Mouse (Mus musculus) layer of hippocampus, postnatal 25 days (tissue): ENCODE measurements at regions not wholly inside any gene's neighbourhood (a gene's known extent, or its start where the extent isn't known, plus 50 kb on each side); places are given as distances from the start of the nearest gene placed in this dataset.

Experiments
- DNase-seq, 2 experiments: peaks; one replicate each; pipeline ENCODE4 v3.0.0; 2022; ENCODE audit warnings: mixed read lengths in 2 of 2, low spot score in 1 of 2; ENCODE audit errors: extremely low spot score in 1 of 2

DNA sequence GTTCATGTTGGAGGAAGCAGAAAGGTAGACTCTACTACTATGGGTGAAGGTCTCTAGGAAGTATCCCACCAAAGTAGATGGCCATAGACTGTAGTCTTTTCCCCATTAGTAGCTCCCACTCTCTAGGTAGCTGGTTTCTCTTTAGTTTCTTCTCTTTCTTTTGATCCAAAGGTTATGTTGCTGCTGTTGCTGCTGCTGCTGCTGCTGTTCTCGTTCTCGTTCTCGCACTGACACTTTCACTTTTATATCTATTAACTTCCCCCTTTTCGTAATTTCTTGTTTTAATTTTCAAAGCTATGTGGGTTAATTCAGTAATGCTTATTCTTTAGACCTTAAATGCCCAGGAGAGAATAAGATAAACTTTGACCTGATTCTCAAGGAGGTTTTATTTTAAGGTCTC is 58.3 kb downstream of the Tmem100 start:
- DNase-seq: no peak

DNA sequence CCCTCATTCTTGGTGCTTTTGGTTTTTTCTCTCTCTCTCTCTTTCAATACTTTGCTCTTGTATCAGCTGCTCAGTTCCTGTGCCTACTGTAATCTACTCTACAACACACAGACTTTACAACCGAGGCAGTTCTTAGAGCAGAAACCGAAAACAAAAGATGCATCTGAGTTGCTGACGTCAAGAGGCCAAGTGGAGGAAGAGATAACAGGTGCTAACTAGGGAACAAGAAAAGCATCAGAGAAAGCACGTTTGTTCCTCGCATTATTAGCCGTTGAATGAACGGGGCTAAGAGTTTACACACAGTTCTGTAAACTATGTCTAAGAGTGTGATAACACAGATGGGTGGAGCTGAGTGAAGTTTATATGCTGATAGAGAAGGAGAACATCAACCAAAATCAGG is 63.9 kb downstream of the Tmem100 start:
- no peak for DNase-seq

DNA sequence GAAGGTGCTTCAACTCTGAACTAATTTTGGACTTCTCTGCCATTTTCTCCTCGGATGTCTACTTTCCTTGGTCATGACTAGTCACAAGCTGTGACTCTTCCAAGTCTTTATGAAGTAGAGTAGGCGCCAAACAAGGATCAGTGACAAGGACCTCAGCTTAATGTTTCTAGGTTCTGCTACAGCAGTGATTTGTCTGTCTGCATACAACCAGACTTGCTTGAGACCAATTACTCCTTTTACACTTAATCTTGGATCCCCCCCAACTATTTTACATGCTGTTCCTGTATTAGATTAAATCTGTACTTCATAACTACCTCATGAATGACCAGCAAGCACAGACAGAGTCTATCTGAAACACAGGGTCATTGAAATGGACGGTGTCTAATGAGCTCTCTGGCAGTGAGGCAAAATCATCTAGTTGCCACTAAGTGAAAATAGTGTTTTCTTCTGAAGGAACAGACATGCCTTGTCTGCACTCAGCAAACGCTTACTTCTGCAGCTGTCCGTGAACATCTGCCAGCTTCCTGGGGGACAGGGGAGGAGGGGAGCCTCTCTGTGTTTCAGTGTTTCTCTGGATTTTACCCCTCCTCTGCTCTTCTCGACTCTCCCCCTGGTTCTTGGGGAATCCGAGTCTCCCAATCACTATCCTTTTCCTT is 64.7 kb downstream of the Tmem100 start:
- DNase-seq: no peak

- no peak for DNase-seq
Observed at GRCm38 (mm10) chr11:90098471-90098870, 68.3 kb downstream of the Tmem100 start.

- DNase-seq: no peak
Observed at GRCm38 (mm10) chr11:90099178-90099577, 69.0 kb downstream of the Tmem100 start.

- no peak for DNase-seq
Observed at GRCm38 (mm10) chr11:90100161-90100560, 70.0 kb downstream of the Tmem100 start.

DNA sequence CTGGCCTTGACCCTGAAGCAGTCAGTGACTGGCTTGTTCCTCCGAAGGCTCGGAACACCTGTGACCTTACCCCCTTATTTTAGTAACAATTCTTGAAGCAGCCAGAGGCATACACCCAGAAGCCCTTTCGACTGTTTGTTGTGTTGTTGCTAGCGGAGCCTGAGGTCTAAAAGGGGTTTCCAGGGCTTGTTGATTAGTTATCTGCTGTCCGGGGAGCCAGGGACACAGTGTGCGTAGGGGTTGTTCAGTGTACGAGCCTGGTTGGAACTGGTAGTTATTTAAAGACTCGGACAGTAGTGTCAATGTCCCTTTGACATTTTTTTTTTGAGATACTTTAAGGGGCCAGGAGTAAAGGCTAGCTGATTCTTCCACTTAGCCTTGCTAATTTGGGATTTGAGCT is 71.1 kb downstream of the Tmem100 start:
- no peak for DNase-seq

DNA sequence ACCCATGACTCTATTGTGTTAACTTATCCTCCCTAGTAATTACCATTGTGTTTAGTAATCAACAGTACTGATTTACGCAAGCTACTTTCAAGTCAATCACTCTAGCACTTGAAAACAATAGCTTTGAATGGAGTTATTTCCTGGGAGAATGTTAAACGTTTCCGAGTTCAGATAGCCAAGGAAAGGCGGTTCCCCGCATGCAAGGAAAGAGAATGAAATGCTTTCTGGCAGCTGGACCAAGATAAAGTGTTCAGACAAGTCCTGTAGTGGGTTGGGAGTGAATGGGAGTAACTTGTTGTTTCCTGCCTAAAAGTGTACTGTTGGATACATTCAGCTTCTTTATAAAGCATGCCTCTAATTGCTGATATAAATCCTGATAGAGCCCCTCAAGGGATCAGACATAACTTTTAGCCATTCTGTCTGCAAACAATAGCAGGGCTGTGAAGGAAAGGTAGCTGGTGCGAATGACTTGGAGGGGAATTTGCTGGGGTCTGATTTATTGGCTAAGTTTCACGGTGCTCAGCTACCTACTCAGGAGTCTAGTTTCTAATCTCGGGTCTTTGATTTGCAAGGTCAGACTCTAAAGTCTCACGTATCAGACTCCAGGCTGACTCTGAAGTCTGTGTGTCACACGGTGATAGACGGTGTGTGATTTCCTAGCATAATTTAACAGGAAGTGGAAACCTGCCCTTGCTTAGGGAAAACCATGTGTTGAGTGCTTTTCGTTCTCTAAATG is 76.1 kb downstream of the Tmem100 start:
- DNase-seq: no peak

GRCm38 (mm10) chr11:90109681-90110111 is 77.8 kb upstream of the Gm45716 start:
- DNase-seq: no peak

- no peak for DNase-seq
Observed at GRCm38 (mm10) chr11:90110170-90110569, 77.3 kb upstream of the Gm45716 start.

DNA sequence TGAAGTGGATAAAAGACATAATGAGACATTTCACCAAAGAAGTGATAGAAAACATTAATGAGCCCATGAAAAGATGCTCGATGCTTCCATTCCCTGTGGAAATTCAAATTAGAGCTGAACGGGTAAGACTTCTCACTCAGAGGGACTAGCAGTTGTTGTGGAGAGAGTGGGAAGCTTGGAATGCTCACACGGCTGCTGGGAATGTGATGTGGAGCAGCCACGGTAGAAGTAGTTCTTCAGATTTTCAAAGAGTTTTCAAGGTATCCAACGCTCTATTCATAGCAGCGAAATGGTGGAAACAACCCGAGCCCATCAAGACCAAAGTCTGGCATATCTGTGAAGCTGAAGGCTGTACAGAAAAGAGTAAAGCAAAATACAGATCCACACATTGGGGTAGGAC is 75.3 kb upstream of the Gm45716 start:
- no peak for DNase-seq

DNA sequence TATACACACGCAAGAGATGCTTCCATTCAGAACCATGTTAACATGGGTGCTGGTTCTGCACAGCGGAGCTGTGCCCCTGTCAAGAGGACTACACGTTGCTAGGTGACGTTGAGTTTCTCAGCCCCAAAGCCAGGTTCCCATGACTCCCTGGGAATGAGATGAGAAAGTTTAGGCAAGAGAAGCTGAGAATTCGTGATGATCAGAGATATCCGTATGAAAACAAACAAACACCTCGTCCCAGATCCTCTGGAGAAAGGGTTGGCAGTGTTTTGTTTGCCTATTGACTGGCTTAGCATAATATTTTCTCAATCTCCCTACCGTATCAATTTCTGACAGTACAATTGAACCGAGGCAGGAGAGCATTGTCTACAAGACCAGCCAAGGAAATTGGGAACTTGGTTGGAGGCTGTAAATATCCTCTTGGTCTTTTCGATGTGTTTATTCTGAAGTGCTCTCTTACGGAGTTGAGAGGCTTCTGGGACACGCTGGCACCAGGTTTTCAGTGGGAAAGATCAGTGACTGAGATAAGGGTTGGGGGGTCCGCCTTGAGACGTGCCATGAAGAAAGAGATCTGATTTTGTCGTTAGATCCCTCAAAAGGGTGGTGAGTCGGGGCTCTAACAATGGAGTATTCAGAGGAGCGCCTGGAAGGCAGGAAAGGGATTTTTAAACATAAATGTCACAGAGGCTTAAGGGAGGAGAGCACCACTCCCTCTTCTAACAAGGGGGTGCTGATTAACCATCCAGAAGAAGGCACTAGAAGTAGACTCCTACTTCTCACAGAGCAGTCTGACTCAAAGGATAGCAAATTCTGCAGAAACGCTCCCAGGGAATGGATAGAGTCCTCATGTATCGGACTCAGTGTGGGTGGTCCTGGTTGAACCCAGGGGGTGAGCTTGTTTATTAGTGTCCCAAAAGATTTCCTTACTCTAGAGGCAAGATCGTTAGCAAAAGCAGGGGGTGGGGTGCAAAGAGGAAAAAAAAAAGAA is 70.5 kb upstream of the Gm45716 start:
- DNase-seq: no peak

- DNase-seq: no peak
Observed at GRCm38 (mm10) chr11:90117664-90118295, 69.7 kb upstream of the Gm45716 start.

DNA sequence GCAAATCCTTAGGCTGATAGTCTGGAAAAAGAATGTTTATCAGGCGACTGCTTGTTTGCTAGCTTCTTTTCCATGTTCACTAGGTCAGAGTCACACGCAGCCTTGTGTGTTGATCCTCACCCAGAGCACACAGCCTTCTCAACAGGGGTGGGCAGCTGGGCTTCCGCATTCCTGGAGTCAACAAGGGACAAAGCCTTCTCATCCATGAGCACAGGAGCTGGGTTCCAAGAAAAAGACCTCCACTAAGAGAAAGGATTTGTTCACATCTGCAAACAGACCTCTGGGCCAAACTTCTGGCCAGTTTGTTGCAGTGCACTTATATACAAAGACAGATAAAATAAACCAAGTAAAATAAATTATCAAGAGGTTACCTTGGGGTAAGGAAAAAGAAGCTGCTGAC is 65.6 kb upstream of the Gm45716 start:
- DNase-seq: no peak

DNA sequence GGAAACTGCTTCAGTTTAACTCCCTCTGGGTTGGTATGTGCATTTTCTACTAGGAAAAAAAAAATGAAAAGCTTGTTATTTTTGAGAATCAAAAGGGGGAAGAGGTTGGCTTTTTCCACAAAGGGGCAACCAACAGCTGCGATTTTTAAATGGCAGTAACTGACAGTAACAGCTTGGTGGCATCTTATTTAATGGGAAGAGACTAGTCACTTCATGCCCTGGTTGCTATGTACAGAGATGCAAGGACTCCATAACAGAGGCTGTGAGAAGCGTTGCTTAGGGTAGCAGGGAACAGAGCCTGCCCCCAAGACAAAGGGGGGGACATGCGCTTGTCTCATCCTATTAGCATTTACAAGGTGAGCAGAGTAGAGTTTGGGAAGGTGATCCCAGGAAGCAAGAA is 64.8 kb upstream of the Gm45716 start:
- no peak for DNase-seq

- no peak for DNase-seq
Observed at GRCm38 (mm10) chr11:90123851-90124250, 63.6 kb upstream of the Gm45716 start.

DNA sequence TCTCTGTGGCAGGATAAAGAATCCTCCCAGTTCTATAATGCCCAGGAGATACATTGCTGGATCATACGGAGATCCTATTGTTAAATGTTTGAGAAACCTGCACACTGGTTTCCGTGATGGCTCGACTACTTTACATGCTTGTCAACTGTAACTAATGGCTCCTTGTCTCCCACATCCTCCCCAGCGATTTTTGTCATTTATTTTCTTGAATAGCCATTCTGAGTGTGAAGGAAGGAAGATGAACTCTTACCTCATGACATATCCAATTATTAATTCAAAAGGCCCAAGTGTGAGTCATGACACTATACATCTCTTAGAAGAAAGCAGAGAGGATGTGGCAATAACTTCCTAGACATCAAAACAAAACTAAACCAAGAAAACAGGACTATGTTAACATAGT is 61.2 kb upstream of the Gm45716 start:
- DNase-seq: no peak

DNA sequence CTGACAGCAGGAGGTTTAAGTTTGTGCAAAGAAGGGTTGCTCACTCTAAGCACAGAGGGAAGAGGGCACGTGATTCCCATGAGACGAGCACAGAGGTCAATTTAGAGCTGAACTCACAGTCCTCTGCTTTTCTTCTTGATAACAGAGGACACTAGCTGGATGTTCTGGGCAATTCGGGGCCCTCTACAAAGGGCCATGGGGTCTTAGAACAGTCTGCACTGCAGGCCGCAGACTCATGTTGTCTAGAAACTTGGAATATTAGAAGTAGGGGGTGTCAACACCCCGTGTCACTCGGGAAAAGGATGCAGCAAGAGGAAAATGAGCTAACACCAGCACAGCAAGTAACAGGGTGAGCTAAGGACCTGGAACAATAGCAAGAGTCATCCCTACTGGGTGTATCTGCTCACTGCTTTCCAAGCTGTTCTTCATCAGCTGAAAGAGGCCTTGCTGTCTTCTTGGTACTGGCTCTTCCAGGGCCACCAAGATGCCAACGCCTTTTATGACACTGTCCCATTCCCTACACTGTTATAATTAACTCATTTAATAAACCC is 58.5 kb upstream of the Gm45716 start:
- no peak for DNase-seq

DNA sequence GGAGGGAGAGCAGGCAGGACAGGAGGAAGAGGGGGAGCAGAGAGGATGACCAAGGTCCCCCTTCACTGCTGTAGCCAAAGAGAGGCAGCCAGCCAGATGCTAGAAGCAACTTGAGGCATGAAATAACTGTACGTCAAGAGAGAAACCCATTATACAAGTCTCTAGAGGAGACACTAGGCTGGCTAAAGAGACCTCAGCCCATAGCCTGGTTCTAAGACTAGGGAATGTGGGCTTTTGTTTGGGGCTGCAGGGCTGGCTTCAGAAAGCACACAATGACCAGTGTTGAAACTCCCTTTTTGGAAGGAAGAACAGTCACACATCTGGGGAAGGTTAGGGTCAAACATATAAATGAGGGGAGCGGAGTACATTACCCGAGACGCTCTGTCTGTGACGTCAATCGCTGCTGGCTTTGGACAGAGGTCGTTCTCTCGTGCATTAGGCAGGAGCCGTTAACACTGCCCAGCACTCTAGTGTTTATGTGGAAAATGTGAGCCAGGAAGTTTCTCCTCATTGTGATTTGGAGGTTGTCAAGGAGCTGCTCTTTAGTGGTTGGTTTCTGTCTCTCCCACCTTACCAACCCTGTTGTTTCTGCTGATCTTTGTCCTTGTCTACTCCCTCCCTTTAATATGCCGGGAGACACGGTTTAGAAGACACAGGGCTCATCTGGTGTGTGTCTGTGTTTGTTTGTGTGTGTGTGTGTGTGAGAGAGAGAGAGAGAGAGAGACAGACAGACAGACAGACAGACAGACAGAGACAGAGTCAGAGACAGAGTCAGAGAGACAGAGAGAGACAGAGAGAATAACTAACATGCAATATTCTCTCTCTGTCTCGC is 57.5 kb upstream of the Gm45716 start:
- no peak for DNase-seq
